Mouse (Mus musculus): Measurements from ENCODE around the gene Prss41.

- TF ChIP-seq CTCF (IDR thresholded peaks at IDR 0.05) (no peak), EP300 (IDR thresholded peaks at IDR 0.05; ENCODE audit: insufficient read depth, low read depth, low read length) (no peak), POLR2A (IDR thresholded peaks at IDR 0.05; ENCODE audit: insufficient read depth, low read depth, low read length) (no peak)
Observed at GRCm38 (mm10) chr17:23791079-23791357, 53.0 kb downstream of the Prss41 start.
